Mouse (Mus musculus) thymus, adult 2 months (tissue): ENCODE data around the gene Gal.

Experiments used
- CTCF ChIP-seq: fragments of 200-500 bp; IDR thresholded peaks from 2 replicates; pipeline ENCODE4 v1.5.1; 2012; ENCODE audit warnings: mild to moderate bottlenecking, control low read depth, low read length, moderate library complexity, borderline replicate concordance; ENCODE audit not compliant: control insufficient read depth, poor library complexity, insufficient read depth; ENCODE audit errors: extremely low read depth
- POLR2A ChIP-seq: fragments of 200-500 bp; IDR thresholded peaks from 2 replicates; pipeline ENCODE4 v1.6.1; 2012; ENCODE audit warnings: mild to moderate bottlenecking, low read length, control low read depth, moderate library complexity; ENCODE audit not compliant: control insufficient read depth, poor library complexity, insufficient read depth; ENCODE audit errors: extremely low read depth

DNA sequence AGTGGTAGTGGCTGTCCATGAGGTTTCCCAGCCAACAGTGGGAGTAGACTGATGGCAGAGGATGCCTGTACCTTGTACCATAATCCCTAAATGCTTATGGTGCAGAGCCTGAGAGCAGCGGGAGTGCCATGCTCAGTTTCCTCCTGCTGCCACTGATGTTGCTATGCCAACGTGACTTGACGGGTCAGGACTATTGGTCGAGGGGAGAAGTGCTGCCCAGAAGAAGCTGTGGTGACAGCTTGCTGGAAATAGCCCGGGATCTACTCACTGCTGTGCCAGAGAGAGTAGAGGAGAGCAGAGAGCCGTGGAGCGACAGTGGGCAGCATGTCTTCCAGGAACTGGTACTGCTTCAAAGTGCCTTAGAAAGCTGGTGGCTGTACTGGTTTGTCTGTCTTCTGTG lies 12.4 kb downstream of the Gal start:
- TF ChIP-seq CTCF = no peak
- TF ChIP-seq POLR2A = no peak
